Mouse (Mus musculus) heart, embryonic 11.5 days (tissue): ENCODE data around the gene St6gal1. TPM values are rescaled to one million over a fixed set of nuclear protein-coding genes. Genes with fewer than 3 reads are reported as not detected.
A peak's percentile ranks its signal among the peaks of the same experiment; 100 is the strongest.

Source experiments
- ATAC-seq: fragments of 200-750 bp; cut with Nextera tagmentation; replicated peaks from 2 replicates; pipeline ENCODE4 v1.8.0; 2017; ENCODE audit warnings: moderate library complexity; ENCODE audit not compliant: insufficient number of reproducible peaks, low FRiP score, low TSS enrichment
- H3K27ac ChIP-seq: fragments of 300-500 bp; sonication (generic); 2 replicates; pipeline ENCODE4 v1.5.1; 2014; ENCODE audit warnings: mild to moderate bottlenecking, low read depth, low read length
- H3K27me3 ChIP-seq: fragments of 300-500 bp; sonication (generic); 2 replicates; pipeline ENCODE4 v1.6.1; 2014; ENCODE audit warnings: mild to moderate bottlenecking, low read length, mixed read lengths; ENCODE audit not compliant: control insufficient read depth, insufficient read depth
- H3K36me3 ChIP-seq: fragments of 300-500 bp; sonication (generic); 2 replicates; pipeline ENCODE4 v1.6.1; 2014; ENCODE audit warnings: mild to moderate bottlenecking, low read length, moderate library complexity, mixed read lengths; ENCODE audit not compliant: control insufficient read depth, insufficient read depth
- H3K4me1 ChIP-seq: fragments of 300-500 bp; sonication (generic); 2 replicates; pipeline ENCODE4 v1.6.1; 2014; ENCODE audit warnings: low read length; ENCODE audit not compliant: control insufficient read depth, insufficient read depth
- H3K4me2 ChIP-seq: fragments of 300-500 bp; sonication (generic); 2 replicates; pipeline ENCODE4 v1.6.1; 2014; ENCODE audit warnings: mild to moderate bottlenecking, moderate library complexity
- H3K4me3 ChIP-seq: fragments of 300-500 bp; sonication (generic); 2 replicates; pipeline ENCODE4 v1.5.1; 2014; ENCODE audit warnings: low read depth, low read length
- H3K9ac ChIP-seq: fragments of 300-500 bp; sonication (generic); 2 replicates; pipeline ENCODE4 v1.6.1; 2014; ENCODE audit warnings: mild to moderate bottlenecking, low read depth, low read length, moderate library complexity
- H3K9me3 ChIP-seq: fragments of 300-500 bp; sonication (generic); replicated peaks from 2 replicates; pipeline ENCODE4 v1.6.1; 2016; ENCODE audit warnings: low read length; ENCODE audit not compliant: control insufficient read depth
- WGBS: fragments of 180-500 bp; shearing (Covaris S2); extraction: QIAGEN DNeasy Blood & Tissue Kit; methylation state at CpG from one replicate; pipeline ENCODE4 v1.1.7; 2014; ENCODE audit not compliant: insufficient replicate concordance; 5-methylcytosine and 5-hydroxymethylcytosine counted together
- polyA plus RNA-seq: library from polyadenylated mRNA; unstranded; fragments of >200 nt; fragmentation: Nextera tagmentation; extraction: Ambion mirVana; gene quantifications from 2 replicates; pipeline ENCODE4 v1.2.1, GENCODE M21; 2014

St6gal1 gene
- polyA plus RNA-seq, 1 experiment from 2014 or later = 18.5 TPM

DNA sequence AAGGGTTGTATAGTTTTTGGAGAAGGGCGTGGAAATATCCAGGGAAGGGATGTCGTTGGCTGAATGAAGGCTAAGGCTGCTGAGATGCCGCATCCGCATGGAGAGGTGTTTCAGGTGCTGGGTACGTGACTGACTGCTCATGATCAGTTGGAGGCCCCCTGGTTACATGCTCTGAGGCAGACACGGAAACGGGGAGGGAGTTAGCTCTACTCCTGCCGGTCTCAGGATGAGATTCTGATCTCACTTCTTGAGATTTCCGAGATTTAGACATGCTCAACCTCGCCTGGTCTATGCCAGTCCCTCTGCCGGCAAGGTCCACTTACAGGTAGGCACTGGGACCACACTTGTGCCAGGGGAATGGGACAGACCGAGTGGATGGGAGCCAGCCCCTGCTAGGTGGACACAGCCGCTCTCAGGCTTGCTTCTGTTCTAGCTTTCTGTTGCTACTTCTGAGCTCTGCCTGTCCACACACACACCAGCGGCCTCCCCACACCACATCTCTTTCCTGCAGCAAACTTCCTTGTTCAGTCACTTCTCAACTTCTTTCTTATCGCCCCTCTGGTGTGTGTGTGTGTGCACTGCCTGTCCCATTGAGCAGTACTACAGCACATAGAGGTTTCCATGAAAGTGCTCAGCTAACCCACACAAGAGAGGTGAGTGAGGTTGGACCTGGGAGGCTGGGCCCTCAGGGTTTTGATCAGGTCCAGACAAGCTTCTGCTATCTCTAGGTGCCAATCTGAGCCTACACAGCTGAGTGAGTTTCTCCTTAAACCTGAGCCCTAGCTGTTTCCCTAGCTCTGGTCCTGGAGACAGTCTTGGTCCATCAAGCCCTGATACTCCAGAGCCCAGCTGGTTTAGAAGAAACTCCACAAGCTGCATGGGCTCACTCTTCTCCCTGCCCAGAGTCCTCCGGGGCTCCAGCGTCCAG is 44.8 kb downstream of the St6gal1 start:
- Histone ChIP-seq H3K9me3 (no peaks in the 10 kb centered on the region), H3K27ac (no peak overlapping the region), H3K4me3 (no peak overlapping the region), H3K9ac (no peak overlapping the region), H3K4me2 (no peak overlapping the region), H3K27me3 (peaks cover 15% of the 10 kb centered on the region), H3K4me1 (peaks cover 28% of the 10 kb centered on the region), H3K36me3 (no peaks in the 10 kb centered on the region)
- 69% methylated on average over 17 of the region's 17 CpGs for WGBS
- ATAC-seq = no peak

DNA sequence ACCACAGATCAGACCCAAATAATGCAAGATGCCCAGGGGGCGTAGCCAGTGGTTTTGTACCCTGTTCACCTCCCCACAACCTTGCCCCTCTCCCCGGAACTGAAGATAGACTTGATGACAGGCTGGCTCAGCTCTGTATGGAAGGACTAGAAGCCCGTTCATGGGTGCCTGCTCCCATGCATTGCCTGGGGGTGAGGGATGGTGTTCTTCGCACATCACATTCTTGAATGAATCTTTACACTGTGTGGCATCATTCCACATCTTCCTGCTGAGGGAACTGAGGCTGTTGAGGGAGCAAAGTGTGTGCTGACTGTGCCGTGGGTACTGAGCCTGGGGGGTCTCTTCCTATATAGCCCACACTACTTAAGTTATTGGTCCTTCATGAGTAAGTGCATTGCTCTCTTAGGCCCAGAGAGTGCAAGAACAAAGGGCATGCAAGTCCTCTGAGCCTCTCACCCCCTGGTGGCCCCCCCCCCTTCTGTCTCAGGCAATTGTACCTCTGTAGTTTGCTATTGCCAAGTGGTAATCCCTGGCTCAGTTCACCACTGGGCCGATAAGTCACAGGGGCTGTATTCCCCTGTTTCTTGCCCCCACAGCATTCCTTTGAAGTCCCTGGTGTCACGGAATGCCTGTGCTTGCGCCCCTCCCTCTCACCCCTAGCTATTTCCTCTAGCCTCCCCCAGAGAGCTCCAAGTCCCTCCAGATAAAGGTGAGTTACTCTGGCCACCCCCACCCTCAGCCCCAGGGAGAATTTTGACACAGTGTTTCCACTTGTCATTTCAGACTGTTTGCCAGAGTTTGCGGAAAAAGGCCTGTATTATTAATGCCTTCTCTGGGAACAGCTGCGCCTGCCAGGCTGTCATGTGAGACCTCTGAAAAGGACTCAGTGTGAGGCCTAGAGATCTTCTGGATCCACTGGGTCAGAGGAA is 45.7 kb downstream of the St6gal1 start:
- Histone ChIP-seq H3K27ac (0 out of 2 replicates have a peak overlapping the region, but pooled peaks have one; percentile 29), H3K4me1 (peaks cover 28% of the 10 kb centered on the region), H3K9ac (no peak overlapping the region), H3K4me2 (peak overlapping the region; percentile 11; the same call in 1 of the 2 replicates), H3K36me3 (no peaks in the 10 kb centered on the region), H3K4me3 (no peak overlapping the region), H3K27me3 (peaks cover 10% of the 10 kb centered on the region), H3K9me3 (no peaks in the 10 kb centered on the region)
- ATAC-seq = no peak
- WGBS = 24% methylated on average over 10 of the region's 10 CpGs

DNA sequence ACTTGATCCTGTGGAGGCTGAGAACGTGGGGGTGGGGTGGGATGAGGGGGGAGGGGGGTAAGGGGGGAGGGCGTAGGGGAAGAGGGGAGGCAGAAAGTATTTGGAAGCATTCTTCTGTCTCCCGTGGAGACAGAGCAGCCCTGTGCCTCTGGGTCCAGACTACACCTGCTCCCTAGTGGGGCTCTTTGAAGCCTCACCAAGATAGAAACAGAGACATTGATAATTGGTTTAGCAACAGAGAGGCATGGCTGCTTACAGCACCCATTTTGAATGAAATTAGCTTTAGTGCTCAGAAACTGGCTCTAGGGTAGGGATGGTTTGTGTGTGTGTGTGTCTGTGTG is 46.3 kb downstream of the St6gal1 start:
- WGBS = 8% methylated on average over 3 of the region's 3 CpGs
- Histone ChIP-seq H3K4me1 (peaks cover 28% of the 10 kb centered on the region), H3K27me3 (0 out of 2 replicates have a peak, but pooled peaks cover 4% of the 10 kb centered on the region), H3K9ac (no peak overlapping the region), H3K9me3 (no peaks in the 10 kb centered on the region), H3K4me3 (no peak overlapping the region), H3K4me2 (no peak overlapping the region), H3K27ac (no peak overlapping the region), H3K36me3 (no peaks in the 10 kb centered on the region)
- ATAC-seq = no peak

DNA sequence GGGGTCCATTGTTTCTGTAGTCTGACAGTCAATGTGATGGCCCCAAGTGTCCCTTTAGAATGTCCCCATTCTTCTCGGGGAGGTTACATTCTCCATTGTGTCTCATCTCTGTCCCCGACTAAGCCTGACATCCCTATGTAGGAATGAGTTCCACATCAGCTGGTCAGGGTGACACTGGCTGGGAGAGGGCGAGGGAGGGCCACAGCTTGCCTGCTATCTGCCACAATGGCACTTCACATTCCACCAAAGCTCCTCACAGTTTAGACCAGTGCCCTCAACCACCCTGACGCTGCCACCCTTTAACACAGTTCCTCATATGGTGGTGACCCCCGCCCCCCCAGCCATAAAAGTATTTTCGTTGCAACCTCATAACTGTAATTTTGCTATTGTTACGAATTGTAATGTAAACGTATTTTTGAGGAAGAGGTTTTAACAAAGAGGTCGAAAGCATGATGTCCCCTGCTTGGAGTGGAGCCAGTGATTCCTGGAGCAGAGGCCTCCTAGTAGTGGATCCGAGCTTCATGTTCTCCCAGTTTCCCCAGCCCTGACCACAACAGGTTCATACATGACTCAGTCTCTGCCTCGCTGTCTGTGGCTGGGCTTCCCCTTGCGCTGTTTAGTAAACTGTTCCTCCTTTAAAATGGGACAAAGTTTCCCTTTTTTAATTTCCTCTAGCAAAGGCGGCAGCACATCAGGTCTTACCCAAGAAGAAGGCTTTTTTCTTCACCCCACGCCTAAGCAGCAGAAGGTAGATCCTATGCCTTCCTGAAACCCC is 47.4 kb downstream of the St6gal1 start:
- Histone ChIP-seq H3K36me3 (no peaks in the 10 kb centered on the region), H3K9me3 (no peaks in the 10 kb centered on the region), H3K4me3 (no peak overlapping the region), H3K4me2 (no peak overlapping the region), H3K27ac (no peak overlapping the region), H3K4me1 (peaks cover 28% of the 10 kb centered on the region), H3K27me3 (0 out of 2 replicates have a peak, but pooled peaks cover 2% of the 10 kb centered on the region), H3K9ac (no peak overlapping the region)
- 66% methylated on average over 14 of the region's 14 CpGs for WGBS
- ATAC-seq = no peak

DNA sequence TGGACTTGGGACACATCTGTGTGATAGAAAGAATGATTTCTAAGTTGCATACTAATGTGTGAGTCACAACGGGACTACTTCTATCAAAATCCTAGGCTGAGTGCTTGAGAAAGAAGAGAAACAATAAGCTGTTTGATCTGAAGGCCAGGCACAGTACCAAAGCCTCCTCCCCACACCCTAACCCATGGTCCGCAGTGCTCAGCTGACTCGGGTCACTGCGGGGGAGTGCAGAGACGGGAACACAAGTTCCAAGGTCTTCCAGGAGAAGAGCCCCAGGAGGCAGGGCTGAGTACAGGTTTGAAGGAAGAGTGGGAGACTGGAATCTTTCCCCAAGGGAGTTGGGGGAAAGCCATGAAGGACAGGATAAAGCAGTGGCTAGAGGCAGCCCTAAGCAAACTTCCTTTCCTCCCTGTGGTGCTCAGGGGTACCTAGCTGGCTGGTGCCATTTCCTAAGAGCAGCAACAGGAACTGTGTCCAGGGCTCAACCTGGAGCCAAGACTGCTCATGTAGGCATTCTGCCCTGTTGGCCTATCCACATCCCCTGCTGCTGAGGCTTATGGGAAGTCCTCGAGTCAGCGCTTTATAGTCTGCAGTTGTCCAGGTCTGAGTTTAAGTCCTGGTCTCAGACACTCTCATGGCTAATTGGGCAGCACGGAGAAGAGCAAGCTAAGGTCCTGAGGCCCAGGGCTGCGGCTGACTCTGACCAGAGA is 48.1 kb downstream of the St6gal1 start:
- ATAC-seq = no peak
- Histone ChIP-seq H3K36me3 (no peaks in the 10 kb centered on the region), H3K4me2 (no peak overlapping the region), H3K27me3 (0 out of 2 replicates have a peak, but pooled peaks cover 2% of the 10 kb centered on the region), H3K9me3 (no peaks in the 10 kb centered on the region), H3K4me1 (peaks cover 28% of the 10 kb centered on the region), H3K27ac (no peak overlapping the region), H3K9ac (no peak overlapping the region), H3K4me3 (no peak overlapping the region)
- WGBS = 65% methylated on average over 9 of the region's 9 CpGs

DNA sequence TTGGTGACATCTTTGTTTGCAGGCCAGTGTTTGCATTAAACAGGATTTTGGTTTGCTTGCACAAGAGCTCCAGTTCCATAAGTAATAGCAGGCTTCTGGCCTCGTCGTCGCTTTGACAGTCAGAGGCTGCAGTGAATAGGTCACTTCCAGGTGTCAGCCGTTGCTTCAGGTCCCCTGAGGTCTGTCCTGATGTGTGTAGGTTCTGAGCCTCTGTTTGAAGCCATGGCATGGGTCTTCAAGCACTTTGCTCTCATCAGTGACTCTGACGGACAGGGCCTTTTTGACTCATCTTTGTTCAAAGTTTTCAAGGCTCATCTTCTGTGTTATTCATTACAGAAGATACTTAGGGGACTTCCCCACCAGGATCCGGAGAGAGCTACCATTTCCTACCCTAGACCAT is 49.5 kb downstream of the St6gal1 start:
- Histone ChIP-seq H3K27me3 (0 out of 2 replicates have a peak, but pooled peaks cover 2% of the 10 kb centered on the region), H3K36me3 (no peaks in the 10 kb centered on the region), H3K9ac (no peak overlapping the region), H3K4me3 (no peak overlapping the region), H3K9me3 (no peaks in the 10 kb centered on the region), H3K4me1 (peaks cover 27% of the 10 kb centered on the region), H3K4me2 (no peak overlapping the region), H3K27ac (no peak overlapping the region)
- 69% methylated on average over 6 of the region's 6 CpGs for WGBS
- no peak for ATAC-seq

DNA sequence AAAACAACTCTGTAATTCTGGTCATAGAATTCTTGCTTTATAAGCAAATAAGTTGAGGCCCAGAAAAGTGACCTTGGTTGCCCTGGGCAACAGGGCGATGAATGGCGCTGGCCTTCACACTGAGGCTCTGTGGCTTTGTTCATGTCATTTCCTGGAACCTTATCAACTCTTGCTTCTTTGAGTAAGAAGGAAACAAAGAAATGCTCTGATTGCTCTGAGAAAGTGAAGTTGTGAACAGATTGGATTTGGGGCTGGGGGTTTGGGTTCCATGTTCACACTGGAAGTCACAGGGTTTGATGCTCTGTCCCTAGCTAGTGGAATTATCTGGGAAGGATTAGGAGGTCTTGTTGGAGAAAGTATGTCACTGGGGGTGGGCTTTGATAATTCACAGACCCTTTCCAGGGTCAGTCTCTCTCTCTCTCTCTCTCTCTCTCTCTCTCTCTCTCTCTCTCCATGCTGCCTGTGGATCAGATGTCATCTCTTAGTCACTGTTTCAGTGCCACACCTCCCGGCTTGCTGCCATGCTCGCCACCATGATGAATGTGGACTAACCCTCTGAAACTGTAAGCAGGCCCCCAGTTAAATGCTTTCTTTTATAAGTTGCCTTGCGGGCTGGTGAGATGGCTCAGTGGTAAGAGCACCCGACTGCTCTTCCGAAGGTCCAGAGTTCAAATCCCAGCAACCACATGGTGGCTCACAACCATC is 50.2 kb downstream of the St6gal1 start:
- Histone ChIP-seq H3K9ac (no peak overlapping the region), H3K27ac (no peak overlapping the region), H3K9me3 (no peaks in the 10 kb centered on the region), H3K27me3 (no peaks in the 10 kb centered on the region), H3K4me2 (no peak overlapping the region), H3K4me1 (peaks cover 20% of the 10 kb centered on the region), H3K4me3 (no peak overlapping the region), H3K36me3 (no peaks in the 10 kb centered on the region)
- WGBS = 70% methylated on average over 7 of the region's 7 CpGs
- no peak for ATAC-seq
